Mouse (Mus musculus): Measurements from ENCODE around the gene Pla2g4b. TPM values are rescaled to one million over a fixed set of nuclear protein-coding genes. Genes with fewer than 3 reads are reported as not detected.

Pla2g4b gene
- total RNA-seq, 4 experiments from 2014 or later, result 0.11 to 1.6 (median 1.1) TPM

- DNase-seq (ENCODE audit: low spot score in 2 of 2), result no peak
These were observed 27.0 kb downstream of the Pla2g4b start for GRCm38 (mm10) chr2:120060190-120060589.

- DNase-seq (ENCODE audit: low spot score in 2 of 2), result peak in 1 of 2 experiments; percentile 36
These were observed 27.4 kb downstream of the Pla2g4b start for GRCm38 (mm10) chr2:120060651-120061050.

- no peak for DNase-seq (ENCODE audit: low spot score in 2 of 2)
These were observed 29.0 kb downstream of the Pla2g4b start for GRCm38 (mm10) chr2:120062248-120062647.

- DNase-seq (ENCODE audit: low spot score in 2 of 2), result no peak
These were observed 31.4 kb downstream of the Pla2g4b start for GRCm38 (mm10) chr2:120064639-120065038.

GRCm38 (mm10) chr2:120065243-120065642 lies 32.0 kb downstream of the Pla2g4b start:
- DNase-seq (ENCODE audit: low spot score in 2 of 2), result no peak

GRCm38 (mm10) chr2:120066224-120066623 lies 33.0 kb downstream of the Pla2g4b start:
- no peak for DNase-seq (ENCODE audit: low spot score in 2 of 2)

GRCm38 (mm10) chr2:120068555-120069465 lies 35.6 kb downstream of the Pla2g4b start:
- peak; percentile 27 to 34 for DNase-seq (ENCODE audit: low spot score in 2 of 2)

GRCm38 (mm10) chr2:120069466-120069990 lies 36.3 kb downstream of the Pla2g4b start:
- no peak for DNase-seq (ENCODE audit: low spot score in 2 of 2)

GRCm38 (mm10) chr2:120074096-120074495 lies 40.9 kb downstream of the Pla2g4b start:
- DNase-seq (ENCODE audit: low spot score in 2 of 2), result no peak

- peak in 1 of 2 experiments; percentile 29 for DNase-seq (ENCODE audit: low spot score in 2 of 2)
These were observed 43.0 kb downstream of the Pla2g4b start for GRCm38 (mm10) chr2:120076076-120076705.

- no peak for DNase-seq (ENCODE audit: low spot score in 2 of 2)
These were observed 49.2 kb downstream of the Pla2g4b start for GRCm38 (mm10) chr2:120082416-120082815.

GRCm38 (mm10) chr2:120084593-120085361 lies 51.6 kb downstream of the Pla2g4b start:
- peak in 1 of 2 experiments; percentile 39 for DNase-seq (ENCODE audit: low spot score in 2 of 2)

GRCm38 (mm10) chr2:120086038-120086437 lies 52.8 kb downstream of the Pla2g4b start:
- DNase-seq (ENCODE audit: low spot score in 2 of 2), result no peak

GRCm38 (mm10) chr2:120087391-120087790 lies 54.2 kb downstream of the Pla2g4b start:
- no peak for DNase-seq (ENCODE audit: low spot score in 2 of 2)

- DNase-seq (ENCODE audit: low spot score in 2 of 2), result no peak
These were observed 54.7 kb downstream of the Pla2g4b start for GRCm38 (mm10) chr2:120087897-120088296.

- no peak for DNase-seq (ENCODE audit: low spot score in 2 of 2)
These were observed 57.8 kb downstream of the Pla2g4b start for GRCm38 (mm10) chr2:120090979-120091378.

Small RNA genes lying within 50 kb of the gene (microRNA-seq; reads per million reads assigned to microRNA genes)
- gene Mir7665, result not detected

Other genes starting within 250 kb of the Pla2g4b start
- 10 to 100 TPM; 14.2 to 17.0 (median 16.2) TPM for gene Rpap1, start 245.9 kb upstream of the Pla2g4b start, total RNA-seq (2022)
- under 1 TPM; 0.29 to 0.74 (median 0.46) TPM for gene Tyro3, start 235.7 kb upstream of the Pla2g4b start, total RNA-seq (2022)
- gene Mga, start 136.2 kb upstream of the Pla2g4b start, total RNA-seq (2022), result 10 to 100 TPM; 24.9 to 49.9 (median 31.8) TPM
- gene Mapkbp1, start 60.7 kb upstream of the Pla2g4b start, total RNA-seq (2022), result 1 to 10 TPM; 6.0 to 8.4 (median 6.5) TPM
- gene Jmjd7, start 5.9 kb upstream of the Pla2g4b start, total RNA-seq (2022), result 1 to 10 TPM; 1.8 to 3.0 (median 2.4) TPM
- gene Gm28042, start 5.9 kb upstream of the Pla2g4b start, total RNA-seq (2022), result 1 to 10 TPM in 1 of 4 experiments, under 1 TPM in 2, not detected in 1; 0.22 to 1.1 (median 0.74) TPM
- 10 to 100 TPM; 19.2 to 29.3 (median 25.5) TPM for gene Ehd4, start 121.2 kb downstream of the Pla2g4b start, total RNA-seq (2022)
- gene Pla2g4e, start 211.9 kb downstream of the Pla2g4b start, total RNA-seq (2022), result 10 to 100 TPM; 24.1 to 25.4 (median 25.0) TPM

All from gastrocnemius, adult 8-10 months (tissue).